Mouse (Mus musculus): ENCODE results near the gene Tmc3.

GRCm38 (mm10) chr7:83556488-83556887 is 28.2 kb upstream of the Tmc3 start:
- TF ChIP-seq MAX (IDR thresholded peaks at IDR 0.05; ENCODE audit: low read length), result no peak
- TF ChIP-seq USF1 (IDR thresholded peaks at IDR 0.05; ENCODE audit: low read depth, low read length), result no peak
- no peak for TF ChIP-seq MXI1 (IDR thresholded peaks at IDR 0.05; ENCODE audit: low read depth, low read length)
- no peak for TF ChIP-seq KAT2A (conservative IDR thresholded peaks at IDR 0.05; ENCODE audit: low read depth, low read length)
- no peak for TF ChIP-seq CTCF (IDR thresholded peaks at IDR 0.05 in 2 of 3, conservative IDR thresholded peaks at IDR 0.05 in 1 of 3; ENCODE audit: control insufficient read depth in 1 of 3, insufficient read depth in 1 of 3, low read depth in 2 of 3, low read length in 3 of 3, poor library complexity in 1 of 3, severe bottlenecking in 1 of 3)
- no peak for TF ChIP-seq ETS1 (IDR thresholded peaks at IDR 0.05; ENCODE audit: low read depth, low read length)

All from MEL (cell line).